Mouse (Mus musculus): ENCODE data around the gene Gm13271.

DNA sequence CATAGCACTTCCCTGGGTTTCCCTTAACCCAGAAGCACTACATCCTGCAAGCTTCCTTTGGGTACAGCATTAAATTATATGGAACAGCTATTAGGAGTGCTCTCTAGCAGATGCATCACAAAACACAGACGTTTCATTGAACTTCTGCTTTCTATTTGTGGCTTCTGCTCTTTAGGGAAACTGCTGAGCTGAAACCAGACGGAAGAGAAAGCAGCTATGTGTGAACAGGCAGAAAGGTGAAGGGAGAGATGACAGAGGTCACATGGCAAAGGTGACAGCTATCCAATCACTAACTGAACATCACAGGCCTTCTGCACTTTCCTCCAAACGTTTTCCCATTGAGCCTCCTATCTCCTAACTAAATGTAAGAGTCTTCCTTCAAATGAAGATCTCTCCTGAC, 48.7 kb upstream of the Gm13271 start:
- TF ChIP-seq POLR2A (IDR thresholded peaks at IDR 0.05; ENCODE audit: insufficient read length, low read depth) (no peak), MAX (IDR thresholded peaks at IDR 0.05; ENCODE audit: low read depth) (no peak), TCF3 (IDR thresholded peaks at IDR 0.05; ENCODE audit: insufficient read length, low read depth) (no peak), E2F4 (IDR thresholded peaks at IDR 0.05; ENCODE audit: insufficient read depth) (no peak), REST (IDR thresholded peaks at IDR 0.05; ENCODE audit: insufficient read depth, insufficient read length) (no peak), TCF12 (IDR thresholded peaks at IDR 0.05; ENCODE audit: insufficient read depth, poor library complexity, severe bottlenecking) (no peak), MYOG (IDR thresholded peaks at IDR 0.05; ENCODE audit: control insufficient read depth in 1 of 3, insufficient read depth in 1 of 3, insufficient read length in 2 of 3, low read depth in 2 of 3) (no peak), MYOD1 (IDR thresholded peaks at IDR 0.05; ENCODE audit: control insufficient read depth in 1 of 3, insufficient read length in 2 of 3, low read depth in 2 of 3) (no peak), POLR2AphosphoS2 (IDR thresholded peaks at IDR 0.05; ENCODE audit: insufficient read length, low read depth) (no peak), USF1 (IDR thresholded peaks at IDR 0.05; ENCODE audit: low read depth) (no peak)
